Mouse (Mus musculus) stomach, postnatal 0 days (tissue): ENCODE data around the gene Abcb1b.

ENCODE experiments used
- CTCF ChIP-seq: IDR thresholded peaks from 2 replicates; pipeline ENCODE4 v1.5.1; 2016; ENCODE audit warnings: antibody characterized with exemption, low read depth, mild to moderate bottlenecking, moderate library complexity
- EP300 ChIP-seq: optimal IDR thresholded peaks from 2 replicates; pipeline ENCODE3; 2016; ENCODE audit warnings: antibody characterized with exemption

DNA sequence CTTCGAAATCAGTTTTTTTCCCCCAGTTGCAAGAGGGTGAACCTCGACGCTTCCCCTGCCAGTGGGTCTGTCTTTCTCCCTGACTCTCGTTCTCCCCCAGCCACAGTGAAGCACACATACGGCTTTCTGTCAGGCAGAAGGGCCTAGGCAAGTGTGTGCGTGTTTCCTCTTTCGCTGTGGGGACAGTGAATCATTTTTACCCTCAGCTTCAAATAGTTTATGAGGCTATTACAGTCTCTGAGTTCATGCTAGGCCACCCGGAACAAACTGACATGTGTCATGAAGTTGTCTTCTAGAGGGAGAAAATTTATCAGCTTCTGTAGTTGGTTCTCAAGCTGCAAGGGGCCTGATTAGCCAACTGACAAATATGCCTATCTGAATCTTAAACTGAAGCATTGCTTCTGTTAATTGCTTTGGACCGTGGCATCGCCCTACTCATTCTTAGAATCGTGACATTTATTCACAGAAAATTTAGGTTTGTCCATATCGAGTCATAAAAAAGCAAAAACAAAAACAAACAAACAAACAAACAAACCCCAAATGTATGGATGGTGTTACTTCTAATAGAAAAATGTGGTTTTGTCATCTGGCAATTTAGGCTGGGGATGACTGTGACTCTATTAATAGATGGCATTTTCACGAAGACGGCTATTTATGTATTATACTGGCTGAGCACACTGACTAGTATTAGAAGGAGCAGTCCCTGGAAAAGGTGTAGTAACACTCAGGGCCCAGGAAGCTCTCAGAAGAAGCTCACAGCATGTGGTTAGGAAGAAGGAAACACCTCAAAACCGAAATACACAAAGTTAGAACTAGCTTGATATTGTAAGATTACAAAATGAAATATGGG is 96.9 kb downstream of the Abcb1b start:
- TF ChIP-seq CTCF, result no peak
- TF ChIP-seq EP300, result no peak
